Mouse (Mus musculus) left cerebral cortex, adult 18-20 months (tissue): ENCODE data around the gene Rer1. TPM values are rescaled to one million over a fixed set of nuclear protein-coding genes. Genes with fewer than 3 reads are reported as not detected.
A peak's percentile ranks its signal among the peaks of the same experiment; 100 is the strongest.

ENCODE experiments used
- DNase-seq, 2 experiments: peaks; one replicate each; pipeline ENCODE4 v3.0.0; 2021 to 2022; ENCODE audit warnings: low spot score in 2 of 2, mixed read lengths in 1 of 2
- long read RNA-seq, 2 experiments: library from polyadenylated mRNA; stranded (forward); transcript quantifications; one replicate each; pipeline ENCODE4 v2.0.0; 2021
- total RNA-seq, 2 experiments: library from RNA; stranded (reverse); gene quantifications; 2 replicates each; pipeline ENCODE4 v1.2.3; 2021

Rer1 gene
- 10 to 100 TPM; 64.6 to 64.7 TPM for total RNA-seq
- long read RNA-seq, experiment 1, transcript Rer1-201 (7 exons, 1,596 nt): major isoform, 120 of 140 reads
- long read RNA-seq, experiment 1, transcript Rer1-203 (8 exons, 1,803 nt): minor isoform, 10 of 140 reads
- long read RNA-seq, experiment 1, partial matches to known transcripts: 3 of 140 reads
- long read RNA-seq, experiment 1, other reads (novel, unspliced or antisense): 7 of 140 reads
- long read RNA-seq, experiment 2, transcript Rer1-203 (8 exons, 1,803 nt): minor isoform, 11 of 130 reads
- long read RNA-seq, experiment 2, transcript Rer1-201 (7 exons, 1,596 nt): major isoform, 114 of 130 reads
- long read RNA-seq, experiment 2, partial matches to known transcripts: 3 of 130 reads
- long read RNA-seq, experiment 2, other reads (novel, unspliced or antisense): 2 of 130 reads

DNA sequence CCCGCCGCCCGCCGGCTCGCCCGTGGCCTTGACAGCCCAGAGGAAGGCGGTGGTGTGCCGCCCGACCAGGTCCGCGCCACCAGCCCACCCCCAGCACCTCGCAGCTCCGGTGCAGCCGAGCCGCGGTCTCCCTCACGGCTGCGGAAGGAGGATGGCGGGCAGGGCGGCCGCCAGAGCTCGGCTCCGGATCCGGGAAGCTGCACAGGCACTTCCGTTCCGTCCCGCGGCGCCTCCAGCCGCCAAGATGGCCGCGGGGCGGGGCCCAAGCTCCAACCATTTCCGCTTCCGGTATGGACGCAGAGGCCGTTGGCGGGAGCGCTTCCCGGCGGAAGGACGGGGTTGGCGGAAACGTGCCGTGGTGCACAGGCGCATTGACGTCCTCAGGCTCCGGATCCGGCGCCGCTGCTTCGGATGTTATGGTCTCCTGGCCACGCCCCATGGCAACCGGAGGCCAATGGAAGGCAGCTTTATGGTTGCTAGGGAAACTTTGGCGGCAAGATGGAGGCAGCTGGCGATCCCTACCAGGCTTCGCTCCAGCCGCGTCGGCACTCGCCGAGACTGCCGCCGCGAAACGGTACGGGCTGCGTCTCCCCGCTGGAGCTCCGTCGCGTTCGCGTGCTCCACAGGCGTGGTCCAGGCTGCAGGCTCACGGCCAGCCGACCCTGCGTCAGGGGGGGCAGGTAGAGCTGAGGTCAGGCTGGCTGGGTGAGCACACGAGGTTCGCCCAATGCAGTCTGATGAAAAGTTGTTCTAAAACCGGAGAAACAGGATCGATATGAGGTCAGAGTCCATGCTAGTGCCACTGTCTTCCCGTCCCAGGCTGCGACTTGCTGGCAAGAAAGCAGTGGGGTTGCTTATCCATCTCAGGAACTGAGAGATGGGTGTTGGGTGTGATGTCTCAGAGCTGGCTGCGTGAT is at the start of gene Rer1, which contains the start of gene Morn1:
TSS of gene Rer1 (minus strand) at position 275 of the 917 bp plus-strand sequence.
TSS of gene Morn1 (plus strand) at position 470 of the 917 bp plus-strand sequence.
- DNase-seq: peak; percentile 100

- no peak for DNase-seq
Measured at GRCm38 (mm10) chr4:155134686-155135172, 48.5 kb upstream of the Rer1 start.

- no peak for DNase-seq
Measured at GRCm38 (mm10) chr4:155133658-155134417, 47.7 kb upstream of the Rer1 start.

DNA sequence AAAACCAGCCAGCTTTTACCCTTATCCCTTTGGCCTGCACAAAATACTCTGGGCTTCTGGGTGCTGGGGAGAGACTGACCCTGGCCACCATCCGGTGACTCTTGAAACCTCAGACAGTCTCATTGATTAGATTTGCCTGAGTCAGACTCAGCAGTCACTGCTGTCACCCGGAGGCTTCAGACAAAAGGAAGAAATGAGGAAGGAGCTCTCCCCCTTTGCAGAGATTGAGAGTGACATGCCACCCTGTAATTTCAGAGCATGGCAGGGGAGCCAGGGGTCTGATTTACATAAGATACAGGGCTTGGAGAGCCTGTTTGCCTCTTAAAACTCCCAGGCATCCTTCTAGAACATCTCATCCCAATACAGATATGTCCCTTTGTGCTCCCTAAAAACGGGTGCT is 47.0 kb upstream of the Rer1 start:
- no peak for DNase-seq

- no peak for DNase-seq
Measured at GRCm38 (mm10) chr4:155130616-155131015, 44.4 kb upstream of the Rer1 start.

- DNase-seq: peak; percentile 92 to 93
Measured at GRCm38 (mm10) chr4:155129996-155130395, 43.8 kb upstream of the Rer1 start.

DNA sequence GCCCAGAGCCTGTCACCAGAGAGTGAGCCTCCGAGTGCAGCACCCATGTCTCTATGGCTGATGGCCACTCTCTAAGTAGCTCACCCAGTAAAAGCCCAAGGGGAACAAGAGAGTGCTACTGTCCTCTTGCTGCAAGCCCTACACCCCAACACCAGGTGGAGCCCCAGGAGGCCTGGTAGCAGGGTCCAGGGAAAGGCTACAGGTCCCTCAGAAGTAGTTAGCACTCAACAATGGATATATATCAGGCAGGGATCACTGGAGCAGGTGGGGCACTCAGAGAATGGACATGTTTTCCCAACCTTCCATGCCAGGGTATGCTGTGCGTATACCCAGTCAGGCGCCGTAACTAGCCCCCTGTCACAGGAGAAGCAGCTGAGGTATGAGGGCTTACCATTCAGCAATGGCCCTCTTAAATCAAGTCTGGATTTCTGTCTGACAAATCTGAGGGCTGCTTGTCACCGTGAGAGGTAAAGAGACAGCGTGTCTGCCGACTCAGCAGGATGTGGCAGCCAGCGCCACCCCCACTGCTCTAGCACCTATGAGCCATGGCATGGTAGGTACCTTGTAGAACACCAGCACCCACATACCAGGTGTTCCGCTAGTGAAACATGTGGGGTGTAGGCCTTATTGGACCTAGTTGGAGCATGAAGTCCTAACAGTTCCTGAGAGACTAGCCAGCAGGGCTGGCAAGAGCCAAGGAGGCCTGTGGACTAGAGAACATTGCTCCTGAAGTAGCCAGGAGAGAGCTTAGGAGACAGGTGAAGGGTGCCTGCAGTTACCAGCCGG is 43.1 kb upstream of the Rer1 start:
- peak; percentile 54 to 60 for DNase-seq

GRCm38 (mm10) chr4:155128411-155128810 is 42.2 kb upstream of the Rer1 start:
- no peak for DNase-seq

DNA sequence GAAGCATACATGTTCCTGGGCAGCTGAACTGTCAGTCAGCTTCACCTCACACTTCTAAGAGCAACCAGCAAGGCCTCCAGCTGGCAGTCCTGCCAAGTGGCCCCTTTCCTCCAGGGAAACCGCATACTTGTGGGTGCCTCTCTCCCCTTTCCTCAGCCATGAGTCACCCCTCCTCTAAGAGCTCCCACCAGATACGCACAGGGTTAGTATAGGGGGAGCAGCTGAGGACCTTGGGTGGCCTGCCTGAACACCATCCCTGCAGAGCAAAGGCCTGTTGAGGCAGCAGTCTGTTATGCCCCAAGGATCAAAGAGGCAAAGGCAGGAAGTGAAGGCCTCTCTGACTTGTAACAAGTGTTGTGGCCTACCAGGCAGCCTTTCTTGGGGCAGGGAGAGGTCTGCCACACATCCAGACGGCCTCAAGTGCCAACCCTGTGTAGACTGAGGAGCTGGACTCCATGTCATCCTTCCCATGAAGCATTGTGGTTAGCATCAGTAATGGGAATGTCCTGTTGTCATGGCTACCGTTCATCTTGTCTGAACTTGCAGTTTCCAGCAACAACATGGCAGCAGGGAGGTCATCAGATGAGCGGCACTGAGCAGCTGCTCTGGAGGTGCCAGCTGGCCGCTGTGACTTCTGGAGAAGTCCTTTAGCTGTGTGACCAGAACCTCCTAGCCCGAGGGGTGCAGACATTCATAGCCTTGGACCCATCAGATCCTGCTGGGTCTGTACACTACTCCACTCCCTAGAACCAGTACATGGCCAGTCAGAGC is 40.6 kb upstream of the Rer1 start:
- DNase-seq: no peak

DNA sequence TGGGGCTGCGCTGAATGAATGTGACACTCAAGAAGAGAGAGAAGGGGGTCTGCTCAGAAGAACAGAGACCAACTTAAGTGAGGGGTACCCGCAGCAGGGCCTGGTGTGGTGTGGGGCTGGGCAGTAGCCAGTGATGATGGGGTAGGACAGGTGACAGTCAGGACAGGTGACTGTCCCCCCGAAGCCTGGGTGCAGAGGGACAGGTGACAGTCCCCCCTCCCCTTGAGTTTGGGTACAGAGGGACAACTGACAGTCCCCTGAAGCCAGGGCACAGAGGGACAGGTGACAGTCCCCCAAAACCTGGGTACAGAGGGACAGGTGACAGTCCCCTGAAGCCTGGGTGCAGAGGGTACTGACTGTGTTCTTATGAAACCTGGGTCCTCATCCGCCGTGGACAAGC is 40.0 kb upstream of the Rer1 start:
- no peak for DNase-seq

- no peak for DNase-seq
Measured at GRCm38 (mm10) chr4:155125310-155125709, 39.1 kb upstream of the Rer1 start.

GRCm38 (mm10) chr4:155123868-155124534 is 37.8 kb upstream of the Rer1 start:
- no peak for DNase-seq

GRCm38 (mm10) chr4:155122444-155123040 is 36.4 kb upstream of the Rer1 start:
- peak; percentile 97 to 98 for DNase-seq

DNA sequence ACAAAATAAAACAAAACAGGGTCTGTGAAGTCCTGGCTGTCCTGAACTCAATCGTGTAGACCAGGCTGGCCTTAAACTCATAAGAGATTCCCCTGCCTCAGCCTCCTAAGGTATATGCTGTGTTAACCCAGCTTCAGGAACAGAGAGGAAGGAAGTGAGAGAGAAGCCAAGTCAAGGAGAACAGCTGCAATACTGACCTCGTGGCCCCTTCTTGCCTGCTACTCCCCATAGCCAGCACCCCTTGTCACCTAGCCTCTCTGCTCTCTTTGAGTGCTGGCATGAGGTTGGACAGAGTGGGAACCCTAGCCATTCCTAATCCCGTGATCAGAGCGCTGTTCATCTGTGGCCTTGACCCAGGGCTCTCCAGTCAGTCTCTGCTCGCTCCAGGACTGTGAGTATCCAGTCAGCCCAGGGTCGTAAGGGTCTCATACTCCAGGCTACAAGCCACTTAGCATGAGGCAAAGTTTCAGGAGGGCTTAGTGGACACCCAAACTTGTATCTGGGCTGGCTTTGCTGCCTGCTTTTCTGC is 35.8 kb upstream of the Rer1 start:
- DNase-seq: no peak

GRCm38 (mm10) chr4:155121222-155121621 is 35.0 kb upstream of the Rer1 start:
- no peak for DNase-seq

- no peak for DNase-seq
Measured at GRCm38 (mm10) chr4:155120583-155120982, 34.4 kb upstream of the Rer1 start.

GRCm38 (mm10) chr4:155120038-155120437 is 33.9 kb upstream of the Rer1 start:
- DNase-seq: no peak

DNA sequence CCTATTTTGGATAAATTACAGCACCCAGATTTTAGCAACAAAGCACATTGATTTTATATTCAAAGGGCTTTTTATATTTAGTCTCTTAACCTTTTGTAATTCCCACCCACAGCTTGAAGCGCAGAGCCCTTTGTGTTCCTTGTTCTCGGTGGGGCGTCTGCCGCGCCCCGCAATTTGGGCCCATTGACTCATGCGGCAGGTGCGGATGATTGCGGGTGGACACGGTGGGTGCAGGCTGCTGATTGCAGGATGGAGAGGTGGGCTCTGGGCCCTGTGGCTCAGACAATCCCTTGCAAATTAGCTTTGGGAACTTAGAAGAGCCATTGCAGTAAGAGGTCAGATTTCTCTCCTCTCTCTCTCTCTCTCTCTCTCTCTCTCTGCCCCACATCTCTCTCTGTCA is 32.1 kb upstream of the Rer1 start:
- no peak for DNase-seq
